Mouse (Mus musculus) erythroid progenitor cell, adult 5-6 weeks (primary cell): Measurements from ENCODE around the gene Iars2. TPM values are rescaled to one million over a fixed set of nuclear protein-coding genes. Genes with fewer than 3 reads are reported as not detected.

ENCODE experiments used
- ATAC-seq: replicated peaks from 2 replicates; pipeline ENCODE4 v1.8.0; 2016; ENCODE audit warnings: moderate number of reproducible peaks, mild to moderate bottlenecking, moderate TSS enrichment, inconsistent platforms; ENCODE audit not compliant: poor library complexity, low FRiP score, severe bottlenecking
- total RNA-seq, 2 experiments: library from RNA; stranded (forward) in 1 of 2; stranded (reverse) in 1 of 2; fragments of 150-400 nt in 1 of 2; fragments of 186-747, 209-891 nt in 1 of 2; gene quantifications; 2 replicates each; pipeline versions ENCODE4 v1.2.3 to v1.2.4; 2015 to 2017; ENCODE audit warnings: low replicate concordance in 2 of 2

Gene Iars2
- total RNA-seq, 2 experiments from 2014 or later = 16.3 to 41.5 TPM

DNA sequence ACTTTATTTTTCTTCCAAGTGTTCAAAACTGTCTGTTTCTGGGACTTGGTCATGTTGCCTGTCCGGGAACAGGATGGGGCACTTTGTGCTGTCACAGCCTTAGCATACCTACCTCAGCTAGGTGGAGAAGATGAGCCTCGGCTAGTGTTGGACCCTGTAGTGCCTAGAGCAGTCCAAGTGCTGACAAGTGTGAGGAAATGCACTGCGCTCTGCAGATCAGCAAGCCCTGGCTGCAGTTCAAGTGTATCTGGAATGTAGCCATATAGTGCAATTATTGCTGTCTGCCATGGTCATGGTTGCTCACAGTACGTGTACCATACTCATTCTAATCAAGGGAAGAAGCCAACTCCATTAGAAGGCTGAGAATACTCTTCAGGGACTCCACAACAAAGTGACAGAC is 44.5 kb downstream of the Iars2 start:
- no peak for ATAC-seq

DNA sequence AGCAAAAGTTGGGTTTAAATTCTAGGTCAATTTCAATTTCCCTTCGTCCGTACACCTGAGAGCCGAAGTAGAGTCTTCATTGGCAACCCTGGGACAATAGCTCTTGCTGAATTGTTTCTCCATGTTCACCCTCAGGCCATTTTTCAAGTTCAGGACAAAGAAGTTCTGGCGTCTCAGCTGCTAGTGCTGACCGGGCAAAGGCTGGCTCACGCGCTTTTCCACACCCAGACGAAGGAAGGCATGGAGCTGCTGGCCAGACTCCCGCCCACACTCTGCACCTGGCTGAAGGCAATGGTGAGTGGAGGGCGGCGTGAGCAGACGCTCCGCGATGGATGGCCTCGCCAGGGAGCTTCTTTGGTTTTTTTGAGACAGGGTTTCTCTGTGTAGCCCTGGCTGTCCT is 45.9 kb downstream of the Iars2 start:
- ATAC-seq = no peak

DNA sequence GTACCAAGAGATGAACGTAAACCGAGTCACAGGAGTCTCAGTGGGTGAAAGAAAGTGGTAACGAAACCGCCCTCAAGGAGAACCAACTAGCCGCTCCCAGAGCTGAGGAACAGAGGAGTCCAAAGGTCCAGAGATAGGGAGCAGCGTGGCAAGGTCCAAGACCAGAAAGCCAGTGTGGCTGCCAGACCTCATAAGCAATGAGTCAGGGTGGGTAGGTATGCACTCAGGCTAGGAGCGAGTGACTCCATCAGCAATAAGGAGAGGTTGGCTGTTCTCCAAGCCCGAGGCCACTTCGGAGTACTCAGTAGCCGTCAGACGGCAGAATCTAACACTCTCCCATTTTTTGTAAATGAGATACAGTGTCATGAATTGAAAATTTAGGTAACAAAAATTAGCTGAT is 46.4 kb downstream of the Iars2 start:
- no peak for ATAC-seq

DNA sequence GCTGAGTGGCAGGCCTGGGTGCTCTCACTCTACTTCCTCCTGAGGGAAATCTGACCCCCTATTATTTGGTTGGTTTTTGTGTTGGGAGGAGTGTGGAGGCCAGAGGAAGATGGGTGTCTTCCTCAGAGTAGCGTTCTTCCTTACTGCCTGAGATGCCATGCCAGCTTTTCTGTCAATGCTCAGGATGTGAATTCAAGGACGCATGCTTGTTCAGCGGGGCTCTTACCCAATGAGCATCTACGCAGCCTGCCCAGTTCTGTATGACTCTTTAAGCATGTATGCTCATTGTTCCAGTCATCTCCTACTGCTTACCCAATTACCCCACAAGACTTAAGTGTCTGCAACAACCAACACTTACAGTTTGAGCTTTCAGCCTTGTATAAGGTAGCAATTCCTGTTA is 48.6 kb downstream of the Iars2 start:
- ATAC-seq = no peak

DNA sequence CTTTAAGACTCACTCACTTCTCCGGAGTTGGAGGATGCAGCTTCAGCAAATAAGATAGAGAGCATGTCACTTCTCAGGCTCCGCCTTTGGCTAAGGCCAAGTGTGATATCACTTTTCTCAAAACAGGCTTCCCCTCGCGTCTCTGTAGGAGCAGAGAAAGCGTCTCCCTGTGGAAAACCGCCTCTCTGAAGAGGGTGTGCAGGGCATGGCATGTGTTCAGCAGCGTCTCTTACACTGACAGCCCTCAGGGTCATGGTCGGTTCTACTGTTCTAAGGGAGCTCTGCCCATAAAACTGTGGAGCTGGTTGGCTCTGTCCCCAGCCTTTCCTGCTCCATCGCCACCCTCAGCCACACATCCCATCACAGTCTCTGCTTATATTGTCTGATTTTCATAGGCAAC is 49.9 kb downstream of the Iars2 start:
- ATAC-seq = no peak

DNA sequence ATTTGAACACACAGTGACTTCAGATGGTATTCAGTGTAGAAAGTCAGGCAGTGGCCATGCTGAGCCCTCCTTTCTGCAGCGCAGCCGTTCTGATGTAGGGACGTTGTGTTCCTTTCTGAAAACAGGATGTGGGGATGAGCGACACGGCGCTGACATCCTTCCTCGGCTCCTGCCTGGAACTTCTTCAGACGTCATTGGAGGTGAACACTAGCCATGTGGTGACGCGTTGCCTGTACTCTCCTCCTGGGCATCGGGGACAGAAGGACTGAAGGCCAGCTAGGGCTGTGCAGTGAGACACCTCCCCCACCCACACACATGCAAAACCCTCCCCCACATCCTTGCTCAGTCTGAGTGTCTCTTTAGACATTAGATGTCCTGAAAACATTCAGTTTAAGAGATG is 52.2 kb downstream of the Iars2 start:
- ATAC-seq = no peak

DNA sequence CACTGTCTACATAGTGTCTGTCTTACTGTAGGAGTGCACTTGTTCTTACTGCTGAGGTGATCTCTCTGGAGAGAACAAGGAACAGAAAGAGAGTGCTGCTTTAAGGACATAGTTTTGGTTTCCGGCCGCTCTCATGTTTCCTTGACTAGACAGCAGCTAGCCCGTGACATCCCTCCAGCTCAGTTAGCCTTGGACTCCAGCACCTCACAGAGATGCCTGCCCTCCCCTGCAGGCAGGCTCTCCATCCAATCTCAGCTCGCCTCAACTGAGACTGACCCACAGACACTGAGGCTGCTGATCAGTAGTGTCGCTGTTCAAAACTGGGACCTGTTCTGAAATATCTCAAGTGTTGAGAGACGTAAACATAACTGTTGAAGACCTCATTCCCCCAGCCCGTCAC is 53.2 kb downstream of the Iars2 start:
- ATAC-seq = no peak

DNA sequence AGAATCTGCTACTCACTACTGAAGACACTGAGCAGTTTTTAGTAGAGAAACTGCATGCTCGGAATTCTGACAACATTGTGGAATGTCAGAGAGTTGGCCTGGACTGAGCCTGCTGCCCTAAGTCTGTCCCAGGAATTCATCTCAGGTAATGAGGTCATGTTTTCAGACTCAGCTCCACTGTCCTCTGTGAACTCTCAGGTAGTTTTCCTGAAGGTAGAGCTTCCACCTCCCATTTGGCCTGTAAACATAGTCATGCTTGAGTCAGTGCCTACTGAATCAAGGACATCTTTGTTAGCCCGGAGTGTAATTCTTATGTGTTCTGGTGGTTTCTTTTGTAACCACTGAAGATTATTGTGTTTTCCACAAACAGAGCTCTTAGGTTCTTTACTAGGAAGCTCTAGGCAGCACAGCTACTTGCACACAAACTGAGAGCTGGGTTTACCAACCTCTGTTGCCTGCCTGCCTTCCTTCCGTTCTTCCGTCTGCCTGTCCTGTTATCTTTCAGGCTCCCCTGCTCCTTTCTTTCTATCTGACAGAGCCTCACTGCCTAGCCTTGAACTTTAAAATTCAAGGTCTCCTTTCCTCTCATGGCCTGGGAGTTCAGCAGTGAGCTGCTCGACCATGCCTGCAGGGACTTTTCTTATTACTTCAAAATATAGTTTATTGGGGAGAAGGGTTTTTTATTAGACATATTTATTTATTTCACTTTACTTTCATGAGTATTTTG is 54.2 kb downstream of the Iars2 start:
- no peak for ATAC-seq

DNA sequence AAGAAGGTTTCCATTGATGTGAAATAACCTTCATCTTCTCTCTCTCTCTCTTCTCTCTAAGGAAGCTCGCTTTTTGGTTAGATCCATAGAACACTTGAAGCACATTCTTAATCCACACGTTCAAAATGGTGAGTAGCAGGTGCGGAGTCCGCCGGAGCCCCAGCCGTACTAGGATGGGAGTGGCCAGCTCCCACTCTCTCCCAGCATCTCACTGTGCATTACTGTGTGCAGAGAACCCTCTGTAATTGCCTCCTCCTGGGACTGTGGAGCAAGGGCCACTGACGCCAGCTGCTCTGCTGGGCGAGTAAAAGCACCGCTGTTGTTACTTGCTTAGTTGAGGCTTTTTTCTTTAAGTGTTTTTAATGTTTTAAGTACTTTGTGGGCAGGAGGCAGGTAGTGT is 57.8 kb downstream of the Iars2 start:
- ATAC-seq = no peak

DNA sequence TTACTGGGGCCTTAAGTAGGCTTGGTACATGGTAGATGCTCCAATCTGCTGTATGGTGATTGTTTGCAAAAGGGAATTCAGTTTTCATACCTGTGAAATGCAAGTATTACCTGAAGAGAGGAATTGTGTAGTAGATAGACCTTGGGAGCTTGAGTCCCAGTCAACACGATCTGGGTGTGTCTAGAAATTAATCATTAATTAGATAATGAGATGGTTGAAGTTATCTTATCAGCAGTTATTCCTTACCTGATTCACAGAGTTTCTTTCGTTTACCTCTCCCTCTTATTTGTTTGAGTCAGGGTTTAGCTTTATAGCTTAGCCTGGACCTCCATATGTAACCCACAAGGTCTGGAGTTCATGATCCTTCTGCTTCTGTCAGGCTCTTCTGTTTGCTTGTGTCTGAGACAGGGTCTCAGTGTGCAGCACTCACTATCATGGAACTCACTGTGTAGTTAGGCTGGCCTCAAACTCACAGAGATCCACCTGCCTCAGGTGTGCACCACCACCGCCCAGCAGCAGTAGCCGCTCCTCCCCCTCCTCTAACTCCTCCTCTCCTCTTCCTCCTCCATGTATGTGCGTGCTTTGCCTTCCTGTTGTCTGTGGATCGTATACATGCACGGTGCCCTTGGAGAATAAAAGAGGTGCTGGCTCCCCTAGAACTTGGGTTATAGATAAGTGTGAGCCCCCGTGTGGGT is 58.6 kb downstream of the Iars2 start:
- no peak for ATAC-seq

DNA sequence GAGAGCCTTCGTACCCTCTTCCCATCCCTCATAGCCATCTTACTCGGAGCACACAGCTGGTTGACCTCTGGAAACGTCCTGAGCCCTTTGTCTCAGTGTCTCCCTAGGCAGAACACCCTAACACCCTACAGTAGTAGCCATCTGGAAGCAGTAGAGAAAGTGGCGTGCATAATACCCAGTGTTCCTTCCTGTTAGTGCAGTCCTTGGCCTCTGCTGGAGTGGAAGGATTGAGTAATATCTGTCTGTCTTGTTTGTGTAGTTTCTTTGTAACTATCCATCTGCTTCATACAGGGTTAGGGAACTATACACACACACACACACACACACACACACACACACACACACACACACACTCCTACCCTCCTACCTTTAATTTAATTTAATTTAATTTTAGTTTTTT is 60.5 kb downstream of the Iars2 start:
- ATAC-seq = no peak

DNA sequence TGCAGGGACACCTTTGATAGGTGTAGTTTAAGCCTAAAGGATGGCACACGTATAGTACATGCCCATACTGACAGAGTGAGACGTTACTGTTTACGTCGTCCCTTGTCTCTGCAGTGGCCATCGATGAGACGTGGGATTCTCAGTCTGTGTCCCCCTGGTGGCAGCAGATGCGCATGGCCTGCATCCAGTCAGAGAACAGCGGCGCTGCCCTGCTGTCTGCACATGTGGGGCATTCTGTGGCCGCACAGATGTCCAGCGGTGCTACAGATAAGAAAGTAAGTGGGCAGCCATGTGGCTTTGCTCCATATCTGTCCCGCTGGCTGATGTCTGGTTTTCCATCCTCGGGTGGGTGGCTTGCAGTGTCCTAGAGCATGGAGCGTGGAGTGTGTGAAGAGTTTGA is 66.6 kb downstream of the Iars2 start:
- no peak for ATAC-seq

DNA sequence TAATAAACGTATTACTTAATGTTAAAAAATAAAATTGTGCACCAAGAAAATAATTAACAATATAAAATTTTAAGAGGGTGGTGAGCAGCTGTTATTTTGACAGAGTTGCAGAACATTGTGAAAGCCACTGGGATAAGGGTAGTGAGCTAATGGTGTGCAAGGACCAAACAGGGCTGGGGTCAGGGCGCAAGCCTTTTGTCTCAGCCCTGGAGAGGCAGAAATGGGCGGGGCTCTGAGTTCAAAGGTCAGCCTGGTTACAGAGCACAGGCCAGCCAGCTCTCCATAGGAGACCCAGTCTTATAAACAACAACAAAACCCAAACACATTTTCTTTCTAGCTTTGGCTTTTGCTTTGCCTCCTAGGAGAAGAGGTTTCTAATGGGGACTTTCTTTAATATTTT is 72.4 kb downstream of the Iars2 start:
- ATAC-seq = no peak

DNA sequence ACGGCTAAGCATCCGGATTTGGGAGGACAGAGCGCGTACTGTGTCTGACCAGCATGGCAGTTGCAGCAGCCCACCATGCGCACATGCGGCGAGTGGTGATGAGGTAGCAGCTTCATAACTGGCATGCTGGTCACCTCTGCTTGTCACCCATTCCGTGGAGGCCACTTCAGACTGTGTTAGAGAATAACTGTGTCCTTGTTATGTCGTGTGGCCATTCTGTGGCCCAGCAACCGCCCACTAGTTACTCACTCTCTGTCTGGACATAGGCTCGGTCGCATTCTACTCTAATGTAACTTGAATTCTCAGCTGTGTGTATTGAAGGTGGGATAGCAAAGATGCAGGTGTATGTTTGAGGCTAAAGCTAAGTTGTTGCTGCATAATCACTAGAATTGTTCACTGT is 73.9 kb downstream of the Iars2 start:
- ATAC-seq = no peak

DNA sequence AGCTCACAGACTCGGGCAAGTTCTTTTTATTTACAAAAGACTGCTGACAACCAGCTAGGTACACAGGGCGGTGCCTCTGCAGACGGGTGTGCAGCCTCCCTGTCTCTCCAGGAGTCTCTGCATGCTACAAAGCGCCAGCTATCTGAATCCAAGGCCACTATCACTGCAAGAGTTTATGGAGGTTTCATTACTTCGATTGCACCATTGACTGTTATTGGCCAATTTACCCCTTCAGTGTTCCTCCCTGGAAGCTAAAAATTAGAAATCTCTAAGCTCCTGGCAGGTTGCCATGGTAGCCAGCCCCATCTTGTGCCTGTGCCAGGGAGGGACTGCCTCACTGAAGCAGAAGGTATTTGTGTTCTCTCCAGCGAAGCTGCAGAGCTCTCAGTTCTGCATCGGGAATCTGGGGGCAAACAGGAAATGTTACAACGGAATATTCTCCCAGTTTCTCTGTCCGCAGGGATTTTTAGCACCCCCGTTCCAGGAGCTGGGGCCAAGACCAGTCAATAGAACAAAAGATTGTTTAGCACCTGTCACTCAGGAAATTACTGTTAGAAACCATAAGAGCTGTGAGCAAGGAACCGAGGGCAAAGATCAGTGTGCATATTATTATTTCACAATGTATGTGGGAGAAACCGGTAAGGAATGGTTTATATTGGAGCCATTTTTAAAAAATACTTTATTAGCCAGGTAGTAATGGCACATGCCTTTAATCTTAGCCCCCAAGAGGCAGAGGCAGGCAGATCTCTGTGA is 75.9 kb downstream of the Iars2 start:
- no peak for ATAC-seq

DNA sequence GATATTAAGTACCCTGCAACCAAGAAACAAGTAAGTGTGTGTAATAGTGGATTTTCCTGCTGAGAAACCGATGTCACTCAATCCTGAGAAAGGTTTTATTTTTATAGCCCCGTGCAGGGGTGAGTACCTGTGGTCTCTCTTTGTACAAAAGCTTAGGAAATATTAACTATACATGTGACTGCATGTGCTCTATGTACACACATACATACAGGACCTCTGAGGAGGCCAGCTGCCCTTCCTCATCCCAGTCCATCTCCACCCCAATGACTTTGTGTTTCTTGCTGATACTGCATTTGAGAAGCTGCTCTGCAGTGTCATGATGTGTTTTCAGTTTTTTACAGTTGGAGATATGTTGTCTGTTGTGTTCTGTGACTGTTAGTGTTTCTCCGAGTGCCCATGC is 76.8 kb downstream of the Iars2 start:
- ATAC-seq = no peak

DNA sequence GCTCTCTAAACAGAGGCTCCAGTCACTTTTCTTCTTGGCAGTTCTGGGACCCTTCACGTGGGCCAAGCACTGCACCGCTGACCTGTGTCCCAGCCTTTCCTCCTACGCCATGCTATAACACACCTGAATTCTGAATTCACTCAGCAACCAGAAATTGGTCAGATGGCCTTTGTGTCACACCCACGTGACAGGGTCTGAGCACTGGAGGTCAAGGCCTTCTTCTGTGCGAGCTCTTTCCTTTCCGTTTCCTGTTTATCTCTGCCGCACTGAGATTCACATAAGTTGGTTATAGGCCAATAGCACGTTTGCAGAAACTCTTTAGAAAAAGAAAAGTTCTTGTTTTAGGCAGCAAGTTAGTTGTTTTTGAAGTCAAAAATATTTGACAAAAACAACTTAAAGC is 80.5 kb downstream of the Iars2 start:
- no peak for ATAC-seq

DNA sequence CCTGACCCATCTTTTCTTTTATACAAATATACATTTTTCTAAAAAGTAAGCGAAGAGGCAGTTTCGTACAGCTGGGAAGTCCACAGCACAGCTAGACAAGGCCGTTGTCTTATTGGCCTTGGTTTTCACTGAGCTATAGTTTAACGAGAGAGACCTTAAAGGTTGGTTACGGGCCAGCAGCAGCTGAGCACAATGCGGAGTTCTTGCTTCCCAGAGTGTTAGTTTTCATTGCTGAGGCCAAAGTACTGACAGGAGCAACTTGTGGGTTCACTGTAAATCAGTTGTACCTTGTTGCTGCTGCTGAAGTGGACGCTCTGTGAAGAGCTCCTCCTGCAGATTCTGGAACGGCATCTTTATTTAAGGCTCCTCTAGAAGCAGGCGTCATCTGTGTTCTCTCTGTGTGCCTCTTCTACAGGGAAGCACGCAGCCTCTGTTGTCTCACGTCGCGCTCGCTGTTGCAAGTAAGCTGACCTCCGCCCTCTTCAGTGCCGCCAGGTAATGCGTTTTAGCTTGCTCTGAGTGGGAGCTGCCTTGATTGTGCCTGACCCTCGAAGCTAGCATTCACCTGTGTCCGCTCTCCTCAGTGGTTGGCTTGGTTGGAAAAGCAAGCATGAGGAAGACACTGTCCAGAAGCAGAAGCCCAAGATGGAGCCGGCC is 81.6 kb downstream of the Iars2 start:
- no peak for ATAC-seq

DNA sequence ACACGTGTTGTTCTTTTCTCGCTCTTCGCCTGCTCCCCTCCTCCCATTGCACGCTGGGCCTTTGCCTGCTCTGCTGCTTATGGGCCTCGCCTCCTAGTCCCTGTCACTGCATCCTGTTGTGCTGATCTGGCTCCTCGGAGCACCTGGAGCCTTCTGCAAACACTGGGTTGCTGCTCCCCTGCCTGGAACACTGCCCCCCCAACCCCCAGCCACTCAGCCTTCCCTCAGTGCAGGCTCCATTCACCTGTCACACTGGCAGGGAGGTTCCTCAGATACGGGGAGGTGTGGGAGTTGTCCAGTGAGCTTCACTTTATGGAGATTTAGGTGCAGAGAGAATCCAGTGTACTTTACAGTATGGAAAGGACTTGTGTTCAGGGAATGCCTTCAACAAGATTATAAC is 83.7 kb downstream of the Iars2 start:
- no peak for ATAC-seq

DNA sequence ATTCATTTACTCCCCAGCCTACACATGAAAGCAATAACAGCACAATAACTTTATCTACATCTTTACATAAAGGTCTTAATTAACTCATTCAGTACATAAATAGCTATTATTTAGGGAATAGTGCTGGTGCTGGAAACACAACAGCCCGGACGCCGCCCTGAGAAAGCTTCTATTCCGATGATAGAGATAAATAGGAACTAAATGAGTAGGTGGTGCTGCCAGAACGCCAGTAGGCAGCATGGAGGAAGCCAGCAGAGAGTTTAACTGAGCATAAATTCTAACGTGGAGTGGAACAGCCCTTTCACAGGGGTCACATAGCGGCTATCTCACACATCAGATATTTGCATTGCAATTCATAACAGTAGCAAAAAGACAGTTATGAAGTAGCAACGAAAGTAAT is 86.2 kb downstream of the Iars2 start:
- no peak for ATAC-seq

DNA sequence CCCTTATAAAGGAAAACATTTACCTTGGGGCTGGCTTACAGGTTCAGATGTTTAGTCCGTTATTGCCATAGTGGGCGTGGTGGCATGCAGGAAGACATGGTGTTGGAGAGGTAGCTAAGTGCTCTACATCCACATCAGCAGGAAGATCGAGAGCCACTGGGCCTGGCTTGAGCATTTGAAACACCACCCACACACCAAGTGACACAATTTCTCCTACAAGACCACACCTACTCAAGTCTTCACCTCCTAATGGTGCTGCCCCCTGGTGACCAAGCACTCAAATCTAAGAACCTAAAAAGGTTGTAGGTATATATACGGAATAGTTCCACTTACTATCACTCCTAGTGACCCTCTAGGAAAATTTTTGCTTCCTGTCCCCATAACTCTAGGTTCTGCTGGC is 92.7 kb downstream of the Iars2 start:
- ATAC-seq = no peak
